8 mouse cellular contexts compared by ENCODE assay signal in genomic region chr4:44072873-44073441, GRCm38 (mm10). TPM values are rescaled to one million over a fixed set of nuclear protein-coding genes. Genes with fewer than 3 reads are reported as not detected.
DNase-seq lines count a peak whose midpoint lies in the region; ATAC-seq and TF ChIP-seq lines count a peak whose summit lies in the region.

No protein-coding gene starts in this region.

- H3K27ac ChIP-seq in kidney, postnatal 0 days, result peak overlapping the region; percentile 81; the same call in 1 of the 2 replicates
- H3K27ac ChIP-seq in cortical plate, adult 2 months (ENCODE audit: insufficient read depth, low read length), result no peak overlapping the region
- peak overlapping the region; percentile 86 for H3K27ac ChIP-seq in midbrain, embryonic 16.5 days (ENCODE audit: low read length)

- no peak; the same call in 1 of the 2 replicates for ATAC-seq in kidney, postnatal 0 days (replicated peaks; ENCODE audit: low FRiP score, low read depth)
- ATAC-seq in inflammation-experienced regulatory T-cells, adult 6 months, result peak; percentile 38
- ATAC-seq in midbrain, embryonic 16.5 days, result peak; percentile 75

- no peaks in the 10 kb centered on the region for H3K36me3 ChIP-seq in kidney, postnatal 0 days (ENCODE audit: insufficient read depth, low read length)
- H3K36me3 ChIP-seq in midbrain, embryonic 16.5 days (ENCODE audit: control insufficient read depth, insufficient read depth, low read length), result no peaks in the 10 kb centered on the region

- DNase-seq in kidney, postnatal 0 days (ENCODE audit: low spot score), result no peak
- DNase-seq in kidney, postnatal 14 days, result no peak
- no peak for DNase-seq in left cerebral cortex, adult 8-10 months (ENCODE audit: low spot score in 2 of 2)
- no peak for DNase-seq in MN1 (ENCODE audit: low spot score)
- DNase-seq in embryo, embryonic 10 days (ENCODE audit: low spot score), result no peak

- TF ChIP-seq CTCF in kidney, postnatal 0 days (IDR thresholded peaks at IDR 0.05; ENCODE audit: low read depth), result no peak; the same call in 1 of the 2 replicates
- TF ChIP-seq CTCF in cortical plate, adult 2 months (IDR thresholded peaks at IDR 0.05; ENCODE audit: extremely low read depth, insufficient read depth, low read length), result no peak

- peaks cover 8% of the 10 kb centered on the region; the same call in 1 of the 2 replicates for H3K4me1 ChIP-seq in kidney, postnatal 0 days (replicated peaks; ENCODE audit: insufficient read depth, low read length)
- H3K4me1 ChIP-seq in cortical plate, adult 2 months (ENCODE audit: control insufficient read depth, insufficient read depth, low read length), result peaks cover 2% of the 10 kb centered on the region; the same call in 1 of the 2 replicates
- H3K4me1 ChIP-seq in midbrain, embryonic 16.5 days (ENCODE audit: control insufficient read depth, insufficient read depth, low read length), result peaks cover 19% of the 10 kb centered on the region

- no peaks in the 10 kb centered on the region for H3K9me3 ChIP-seq in kidney, postnatal 0 days (replicated peaks; ENCODE audit: low read length)
- no peaks in the 10 kb centered on the region for H3K9me3 ChIP-seq in midbrain, embryonic 16.5 days (replicated peaks; ENCODE audit: control insufficient read depth, low read length, poor library complexity, severe bottlenecking)

- no peaks in the 10 kb centered on the region for H3K27me3 ChIP-seq in kidney, postnatal 0 days (ENCODE audit: insufficient read depth, low read length)
- no peaks in the 10 kb centered on the region for H3K27me3 ChIP-seq in midbrain, embryonic 16.5 days (ENCODE audit: control insufficient read depth, insufficient read depth, low read depth, low read length)

- H3K4me3 ChIP-seq in kidney, postnatal 0 days (replicated peaks; ENCODE audit: low read depth, low read length), result peak overlapping the region; percentile 91
- H3K4me3 ChIP-seq in cortical plate, adult 2 months (ENCODE audit: insufficient read depth, low read length), result peak overlapping the region; percentile 60
- peak overlapping the region; percentile 79 for H3K4me3 ChIP-seq in midbrain, embryonic 16.5 days (ENCODE audit: low read depth, low read length)

- H3K9ac ChIP-seq in kidney, postnatal 0 days (ENCODE audit: low read depth, low read length), result peak overlapping the region; percentile 75
- peak overlapping the region; percentile 91 for H3K9ac ChIP-seq in midbrain, embryonic 16.5 days (ENCODE audit: low read depth, low read length)

- 10% methylated on average over 9 of the region's 9 CpGs for WGBS in kidney, postnatal 0 days
- 11% methylated on average over 9 of the region's 9 CpGs for WGBS in midbrain, embryonic 16.5 days

- TF ChIP-seq POLR2A in cortical plate, adult 2 months (IDR thresholded peaks at IDR 0.05; ENCODE audit: extremely low read depth, insufficient read depth, low read length), result no peak

- peak overlapping the region; percentile 93 for H3K4me2 ChIP-seq in kidney, postnatal 0 days (ENCODE audit: low read length)
- H3K4me2 ChIP-seq in midbrain, embryonic 16.5 days (ENCODE audit: low read length), result peak overlapping the region; percentile 58

RNA-seq across cellular contexts. Expression of gene Gne, which starts 11.0 kb away (rescaled TPM):
- 21.2 and 22.8 TPM in 2 replicates for polyA plus RNA-seq in kidney, postnatal 0 days (2015; fragmentation: Nextera tagmentation; extraction: Ambion mirVana)
- polyA plus RNA-seq in cortical plate, adult 2 months (2012; rRNA removed), result 16.3 and 16.8 TPM in 2 replicates
- polyA plus RNA-seq in inflammation-experienced regulatory T-cells, adult 6 months (2017; shearing (Covaris generic)), result 10 to 100 TPM; 13.2 to 20.6 (median 19.4) TPM
- polyA plus RNA-seq in midbrain, embryonic 16.5 days (2015; fragmentation: Nextera tagmentation; extraction: Ambion mirVana), result 29.9 TPM in 2 replicates
- total RNA-seq in left cerebral cortex, adult 8-10 months (2022), result 10 to 100 TPM; 44.3 to 58.2 (median 56.8) TPM
